Mouse (Mus musculus): ENCODE data around the gene Glrx5.

- TF ChIP-seq CTCF (IDR thresholded peaks at IDR 0.05; ENCODE audit: low read depth, low read length) (no peak), TAL1 (conservative IDR thresholded peaks at IDR 0.05; ENCODE audit: low read depth, low read length) (no peak), POLR2AphosphoS5 (IDR thresholded peaks at IDR 0.05; ENCODE audit: insufficient replicate concordance, low read depth, low read length) (no peak)
Observed at GRCm38 (mm10) chr12:105086781-105087180, 54.3 kb downstream of the Glrx5 start.

All from G1E (cell line).